Mouse (Mus musculus) hindbrain, embryonic 12.5 days (tissue): ENCODE data around the gene Grm4. TPM values are rescaled to one million over a fixed set of nuclear protein-coding genes. Genes with fewer than 3 reads are reported as not detected.

ENCODE experiments used
- ATAC-seq: fragments of 200-750 bp; cut with Nextera tagmentation; 2 replicates; pipeline ENCODE4 v1.8.0; 2017; ENCODE audit warnings: moderate TSS enrichment; ENCODE audit not compliant: low FRiP score
- H3K27ac ChIP-seq: fragments of 300-500 bp; sonication (generic); 2 replicates; pipeline ENCODE4 v1.5.1; 2016; ENCODE audit warnings: mild to moderate bottlenecking
- H3K27me3 ChIP-seq: fragments of 300-500 bp; sonication (generic); 2 replicates; pipeline ENCODE4 v1.6.1; 2016; ENCODE audit warnings: mild to moderate bottlenecking
- H3K36me3 ChIP-seq: fragments of 300-500 bp; sonication (generic); 2 replicates; pipeline ENCODE4 v1.6.1; 2016; ENCODE audit warnings: mild to moderate bottlenecking
- H3K4me1 ChIP-seq: fragments of 300-500 bp; sonication (generic); 2 replicates; pipeline ENCODE4 v1.6.1; 2016
- H3K4me2 ChIP-seq: fragments of 300-500 bp; sonication (generic); replicated peaks from 2 replicates; pipeline ENCODE4 v1.6.1; 2016; ENCODE audit warnings: mild to moderate bottlenecking
- H3K4me3 ChIP-seq: fragments of 300-500 bp; sonication (generic); 2 replicates; pipeline ENCODE4 v1.5.1; 2016; ENCODE audit warnings: mild to moderate bottlenecking
- H3K9ac ChIP-seq: fragments of 300-500 bp; sonication (generic); 2 replicates; pipeline ENCODE4 v1.6.1; 2016; ENCODE audit warnings: mild to moderate bottlenecking, moderate library complexity
- H3K9me3 ChIP-seq: fragments of 300-500 bp; sonication (generic); replicated peaks from 2 replicates; pipeline ENCODE4 v1.6.1; 2016; ENCODE audit warnings: mild to moderate bottlenecking
- WGBS: fragments of 180-500 bp; shearing (Covaris S2); methylation state at CpG from one replicate; pipeline ENCODE4 v1.1.7; 2016; 5-methylcytosine and 5-hydroxymethylcytosine counted together
- polyA plus RNA-seq: library from polyadenylated mRNA; unstranded; fragments of >200 nt; fragmentation: Nextera tagmentation; extraction: Ambion mirVana; gene quantifications from 2 replicates; pipeline ENCODE4 v1.2.1, GENCODE M21; 2016

The Grm4 gene
- polyA plus RNA-seq, 1 experiment from 2014 or later = 4.2 TPM

GRCm38 (mm10) chr17:27497798-27498197, 23.4 kb downstream of the Grm4 start:
- H3K4me3 ChIP-seq = no peak overlapping the region
- no peak overlapping the region for H3K27ac ChIP-seq
- H3K27me3 ChIP-seq = no peaks in the 10 kb centered on the region
- 82% methylated on average over 5 of the region's 5 CpGs for WGBS
- peaks cover 44% of the 10 kb centered on the region for H3K4me1 ChIP-seq
- no peak for ATAC-seq
- H3K9me3 ChIP-seq = no peaks in the 10 kb centered on the region
- H3K4me2 ChIP-seq = no peak overlapping the region
- H3K9ac ChIP-seq = no peak overlapping the region
- no peaks in the 10 kb centered on the region for H3K36me3 ChIP-seq

- no peaks in the 10 kb centered on the region for H3K9me3 ChIP-seq
- H3K4me2 ChIP-seq = no peak overlapping the region
- no peaks in the 10 kb centered on the region for H3K36me3 ChIP-seq
- H3K4me1 ChIP-seq = peaks cover 19% of the 10 kb centered on the region
- no peak for ATAC-seq
- WGBS = 84% methylated on average over 7 of the region's 7 CpGs
- no peaks in the 10 kb centered on the region for H3K27me3 ChIP-seq
- no peak overlapping the region for H3K9ac ChIP-seq
- H3K27ac ChIP-seq = no peak overlapping the region
- H3K4me3 ChIP-seq = no peak overlapping the region
Measured at GRCm38 (mm10) chr17:27495008-27495540, 26.1 kb downstream of the Grm4 start.

- no peaks in the 10 kb centered on the region for H3K9me3 ChIP-seq
- ATAC-seq = no peak
- H3K27me3 ChIP-seq = no peaks in the 10 kb centered on the region
- H3K4me1 ChIP-seq = peaks cover 11% of the 10 kb centered on the region
- WGBS = 28% methylated on average over 8 of the region's 8 CpGs
- H3K9ac ChIP-seq = no peak overlapping the region
- no peak overlapping the region for H3K4me3 ChIP-seq
- no peak overlapping the region for H3K4me2 ChIP-seq
- H3K27ac ChIP-seq = no peak overlapping the region
- no peaks in the 10 kb centered on the region for H3K36me3 ChIP-seq
Measured at GRCm38 (mm10) chr17:27493969-27494368, 27.2 kb downstream of the Grm4 start.

- H3K4me1 ChIP-seq = peaks cover 11% of the 10 kb centered on the region
- H3K27ac ChIP-seq = no peak overlapping the region
- no peak overlapping the region for H3K4me3 ChIP-seq
- no peak overlapping the region for H3K4me2 ChIP-seq
- H3K36me3 ChIP-seq = no peaks in the 10 kb centered on the region
- WGBS = 86% methylated on average over 4 of the region's 4 CpGs
- no peaks in the 10 kb centered on the region for H3K9me3 ChIP-seq
- no peak for ATAC-seq
- H3K27me3 ChIP-seq = no peaks in the 10 kb centered on the region
- no peak overlapping the region for H3K9ac ChIP-seq
Measured at GRCm38 (mm10) chr17:27493389-27493788, 27.8 kb downstream of the Grm4 start.

- Histone ChIP-seq H3K4me2 (no peak overlapping the region), H3K4me1 (peaks cover 32% of the 10 kb centered on the region), H3K36me3 (no peaks in the 10 kb centered on the region), H3K4me3 (no peak overlapping the region), H3K9ac (0 out of 2 replicates have a peak overlapping the region, but pooled peaks have one; percentile 8), H3K27me3 (no peaks in the 10 kb centered on the region), H3K27ac (peak overlapping the region; percentile 17; the same call in 1 of the 2 replicates), H3K9me3 (no peaks in the 10 kb centered on the region)
- 72% methylated on average over 16 of the region's 16 CpGs for WGBS
- no peak for ATAC-seq
Measured at GRCm38 (mm10) chr17:27488173-27488823, 32.9 kb downstream of the Grm4 start.

- H3K9me3 ChIP-seq = no peaks in the 10 kb centered on the region
- WGBS = 43% methylated on average over 8 of the region's 8 CpGs
- no peaks in the 10 kb centered on the region for H3K36me3 ChIP-seq
- H3K4me3 ChIP-seq = no peak overlapping the region
- no peak for ATAC-seq
- H3K27ac ChIP-seq = no peak overlapping the region
- H3K9ac ChIP-seq = no peak overlapping the region
- H3K4me2 ChIP-seq = no peak overlapping the region
- peaks cover 37% of the 10 kb centered on the region for H3K4me1 ChIP-seq
- H3K27me3 ChIP-seq = no peaks in the 10 kb centered on the region
Measured at GRCm38 (mm10) chr17:27485940-27486339, 35.3 kb downstream of the Grm4 start.

GRCm38 (mm10) chr17:27483571-27483970, 37.6 kb downstream of the Grm4 start:
- H3K27ac ChIP-seq = no peak overlapping the region
- ATAC-seq = no peak
- WGBS = 79% methylated on average over 3 of the region's 3 CpGs
- H3K4me1 ChIP-seq = peaks cover 41% of the 10 kb centered on the region
- no peaks in the 10 kb centered on the region for H3K36me3 ChIP-seq
- H3K9me3 ChIP-seq = no peaks in the 10 kb centered on the region
- H3K27me3 ChIP-seq = no peaks in the 10 kb centered on the region
- H3K4me3 ChIP-seq = no peak overlapping the region
- no peak overlapping the region for H3K9ac ChIP-seq
- no peak overlapping the region for H3K4me2 ChIP-seq

GRCm38 (mm10) chr17:27480143-27481103, 40.8 kb downstream of the Grm4 start:
- Histone ChIP-seq H3K27ac (peak overlapping the region; percentile 52), H3K9ac (no peak overlapping the region), H3K9me3 (no peaks in the 10 kb centered on the region), H3K36me3 (no peaks in the 10 kb centered on the region), H3K4me3 (no peak overlapping the region), H3K4me1 (peaks cover 25% of the 10 kb centered on the region), H3K27me3 (no peaks in the 10 kb centered on the region), H3K4me2 (no peak overlapping the region)
- 52% methylated on average over 29 of the region's 29 CpGs for WGBS
- ATAC-seq = peak; percentile 38; the same call in 1 of the 2 replicates

GRCm38 (mm10) chr17:27475650-27476049, 45.6 kb downstream of the Grm4 start:
- H3K27ac ChIP-seq = no peak overlapping the region
- peaks cover 24% of the 10 kb centered on the region for H3K4me1 ChIP-seq
- no peaks in the 10 kb centered on the region for H3K36me3 ChIP-seq
- H3K27me3 ChIP-seq = 0 out of 2 replicates have a peak, but pooled peaks cover 3% of the 10 kb centered on the region
- 96% methylated on average over 11 of the region's 11 CpGs for WGBS
- no peak overlapping the region for H3K4me3 ChIP-seq
- no peaks in the 10 kb centered on the region for H3K9me3 ChIP-seq
- H3K9ac ChIP-seq = no peak overlapping the region
- H3K4me2 ChIP-seq = no peak overlapping the region
- ATAC-seq = no peak

GRCm38 (mm10) chr17:27466620-27467019, 54.6 kb downstream of the Grm4 start:
- WGBS = 30% methylated on average over 6 of the region's 6 CpGs
- Histone ChIP-seq H3K27ac (peak overlapping the region; percentile 58), H3K9ac (no peak overlapping the region), H3K4me1 (peaks cover 22% of the 10 kb centered on the region), H3K9me3 (no peaks in the 10 kb centered on the region), H3K4me2 (no peak overlapping the region), H3K4me3 (no peak overlapping the region), H3K36me3 (no peaks in the 10 kb centered on the region), H3K27me3 (no peaks in the 10 kb centered on the region)
- ATAC-seq = no peak

- H3K4me2 ChIP-seq = no peak overlapping the region
- no peak overlapping the region for H3K9ac ChIP-seq
- no peaks in the 10 kb centered on the region for H3K9me3 ChIP-seq
- peak; percentile 55 for ATAC-seq
- 49% methylated on average over 8 of the region's 8 CpGs for WGBS
- H3K27me3 ChIP-seq = no peaks in the 10 kb centered on the region
- no peaks in the 10 kb centered on the region for H3K36me3 ChIP-seq
- H3K4me3 ChIP-seq = no peak overlapping the region
- peaks cover 22% of the 10 kb centered on the region for H3K4me1 ChIP-seq
- H3K27ac ChIP-seq = peak overlapping the region; percentile 58
Measured at GRCm38 (mm10) chr17:27465924-27466323, 55.3 kb downstream of the Grm4 start.

- no peak overlapping the region for H3K4me2 ChIP-seq
- H3K27ac ChIP-seq = peak overlapping the region; percentile 49; the same call in 1 of the 2 replicates
- 45% methylated on average over 8 of the region's 8 CpGs for WGBS
- H3K36me3 ChIP-seq = no peaks in the 10 kb centered on the region
- H3K27me3 ChIP-seq = no peaks in the 10 kb centered on the region
- peaks cover 22% of the 10 kb centered on the region for H3K4me1 ChIP-seq
- no peak overlapping the region for H3K4me3 ChIP-seq
- no peak overlapping the region for H3K9ac ChIP-seq
- no peaks in the 10 kb centered on the region for H3K9me3 ChIP-seq
- ATAC-seq = peak; percentile 51; the same call in 1 of the 2 replicates
Measured at GRCm38 (mm10) chr17:27464327-27464962, 56.8 kb downstream of the Grm4 start.
